Mouse (Mus musculus): ENCODE data around the gene Atp1b2.
"Not testable (repeated sequence)": the region's sequence is repeated elsewhere in the genome, so short reads cannot be mapped to it uniquely, and the experiment has no call there.

Gene Atp1b2

GRCm38 (mm10) chr11:69605726-69606490 lies at the start of gene Atp1b2:
Atp1b2 (minus strand) TSS chr11:69605942.
- peak; percentile 57 for DNase-seq

- DNase-seq, result no peak
Measured at GRCm38 (mm10) chr11:69654760-69655159, 49.0 kb upstream of the Atp1b2 start.

- DNase-seq, result no peak
Measured at GRCm38 (mm10) chr11:69653399-69653798, 47.7 kb upstream of the Atp1b2 start.

- no peak for DNase-seq
Measured at GRCm38 (mm10) chr11:69645860-69646259, 40.1 kb upstream of the Atp1b2 start.

- DNase-seq, result no peak
Measured at GRCm38 (mm10) chr11:69635471-69635870, 29.7 kb upstream of the Atp1b2 start.

GRCm38 (mm10) chr11:69633128-69633866 lies 27.6 kb upstream of the Atp1b2 start:
- no peak for DNase-seq

GRCm38 (mm10) chr11:69632284-69633089 lies 26.7 kb upstream of the Atp1b2 start, which contains the start of gene Fxr2:
Fxr2 (plus strand) TSS chr11:69632990.
- peak; percentile 100 for DNase-seq

- DNase-seq, result no peak
Measured at GRCm38 (mm10) chr11:69629802-69630201, 24.1 kb upstream of the Atp1b2 start.

GRCm38 (mm10) chr11:69628286-69628685 lies 22.5 kb upstream of the Atp1b2 start:
- DNase-seq, result peak; percentile 72

GRCm38 (mm10) chr11:69624339-69624738 lies 18.6 kb upstream of the Atp1b2 start:
- not testable (repeated sequence) for DNase-seq

GRCm38 (mm10) chr11:69623006-69623405 lies 17.3 kb upstream of the Atp1b2 start:
- DNase-seq, result no peak

GRCm38 (mm10) chr11:69622406-69622805 lies 16.7 kb upstream of the Atp1b2 start:
- no peak for DNase-seq

- DNase-seq, result peak; percentile 57
Measured at GRCm38 (mm10) chr11:69621571-69622268, 16.0 kb upstream of the Atp1b2 start, which contains the start of gene Sat2. Sat2 (plus strand) TSS chr11:69622024.

- no peak for DNase-seq
Measured at GRCm38 (mm10) chr11:69620394-69621081, 14.8 kb upstream of the Atp1b2 start.

GRCm38 (mm10) chr11:69617805-69618204 lies 12.1 kb upstream of the Atp1b2 start, which contains the start of gene Shbg:
Shbg (minus strand) TSS chr11:69617905.
- no peak for DNase-seq

- no peak for DNase-seq
Measured at GRCm38 (mm10) chr11:69616781-69617180, 11.0 kb upstream of the Atp1b2 start.

GRCm38 (mm10) chr11:69614257-69614588 lies 8.5 kb upstream of the Atp1b2 start:
- not testable (repeated sequence) for DNase-seq

GRCm38 (mm10) chr11:69613553-69614256 lies 8.0 kb upstream of the Atp1b2 start:
- peak; percentile 83 for DNase-seq

GRCm38 (mm10) chr11:69610899-69611298 lies 5.2 kb upstream of the Atp1b2 start:
- no peak for DNase-seq

- DNase-seq, result no peak
Measured at GRCm38 (mm10) chr11:69609416-69609815, 3.7 kb upstream of the Atp1b2 start.

GRCm38 (mm10) chr11:69608525-69608924 lies 2.8 kb upstream of the Atp1b2 start:
- no peak for DNase-seq

All from kidney, adult 11 months (tissue).